Mouse (Mus musculus): ENCODE data around the gene Tecpr2.

GRCm38 (mm10) chr12:110976589-110977344 is 87.7 kb downstream of the Tecpr2 start:
- TF ChIP-seq EP300 (IDR thresholded peaks at IDR 0.05; ENCODE audit: low read depth in 1 of 2, low read length in 2 of 2): no peak
- no peak for TF ChIP-seq MAX (IDR thresholded peaks at IDR 0.05; ENCODE audit: low read length)
- TF ChIP-seq CTCF (IDR thresholded peaks at IDR 0.05 in 2 of 3, conservative IDR thresholded peaks at IDR 0.05 in 1 of 3; ENCODE audit: control insufficient read depth in 1 of 3, insufficient read depth in 1 of 3, low read depth in 2 of 3, low read length in 3 of 3, poor library complexity in 1 of 3, severe bottlenecking in 1 of 3): no peak
- no peak for TF ChIP-seq CHD1 (IDR thresholded peaks at IDR 0.05; ENCODE audit: low read depth, low read length)
- no peak for TF ChIP-seq POLR2A (IDR thresholded peaks at IDR 0.05; ENCODE audit: control insufficient read depth in 1 of 2, insufficient read depth in 1 of 2, low read depth in 1 of 2, low read length in 2 of 2, poor library complexity in 1 of 2)
- TF ChIP-seq MAZ (IDR thresholded peaks at IDR 0.05; ENCODE audit: low read depth, low read length): no peak
- no peak for TF ChIP-seq ZNF384 (IDR thresholded peaks at IDR 0.05; ENCODE audit: low read depth, low read length)
- TF ChIP-seq POLR2AphosphoS2 (IDR thresholded peaks at IDR 0.05; ENCODE audit: low read length): no peak
- TF ChIP-seq NELFE (IDR thresholded peaks at IDR 0.05; ENCODE audit: low read depth, low read length): no peak
- no peak for TF ChIP-seq ZMIZ1 (IDR thresholded peaks at IDR 0.05; ENCODE audit: low read depth, low read length)

Measured in MEL (cell line).